Mouse (Mus musculus) myocyte (in vitro differentiated cells): ENCODE data around the gene Gm20388.

ENCODE experiments used
- CEBPB ChIP-seq: IDR thresholded peaks from 2 replicates; pipeline ENCODE4 v1.6.1; 2011; ENCODE audit warnings: mild to moderate bottlenecking, moderate library complexity; ENCODE audit not compliant: poor library complexity, insufficient read depth, severe bottlenecking
- E2F4 ChIP-seq: IDR thresholded peaks from one replicate; pipeline ENCODE4 v1.6.1; 2011; ENCODE audit warnings: mild to moderate bottlenecking, control low read depth, moderate library complexity; ENCODE audit not compliant: insufficient read depth
- MAX ChIP-seq: IDR thresholded peaks from one replicate; pipeline ENCODE4 v1.6.1; 2011; ENCODE audit warnings: low read depth, mild to moderate bottlenecking, control low read depth
- MYOD1 ChIP-seq, 3 experiments: IDR thresholded peaks; one replicate each; pipeline ENCODE4 v1.6.1; 2011; ENCODE audit warnings: control low read depth in 2 of 3, low read depth in 2 of 3, mild to moderate bottlenecking in 2 of 3, moderate library complexity in 1 of 3; ENCODE audit not compliant: insufficient read length in 2 of 3, control insufficient read depth in 1 of 3
- MYOG ChIP-seq, 3 experiments: IDR thresholded peaks; one replicate each; pipeline ENCODE4 v1.6.1; 2011; ENCODE audit warnings: control low read depth in 2 of 3, low read depth in 2 of 3, mild to moderate bottlenecking in 2 of 3; ENCODE audit not compliant: insufficient read length in 2 of 3, control insufficient read depth in 1 of 3, insufficient read depth in 1 of 3
- POLR2A ChIP-seq: IDR thresholded peaks from one replicate; pipeline ENCODE4 v1.6.1; 2011; ENCODE audit warnings: low read depth, mild to moderate bottlenecking, control low read depth, moderate library complexity; ENCODE audit not compliant: insufficient read length
- POLR2AphosphoS2 ChIP-seq: IDR thresholded peaks from one replicate; pipeline ENCODE4 v1.6.1; 2011; ENCODE audit warnings: low read depth, control low read depth; ENCODE audit not compliant: insufficient read length
- REST ChIP-seq: IDR thresholded peaks from one replicate; pipeline ENCODE4 v1.6.1; 2011; ENCODE audit warnings: mild to moderate bottlenecking, control low read depth, moderate library complexity; ENCODE audit not compliant: insufficient read depth, insufficient read length
- TCF12 ChIP-seq: IDR thresholded peaks from one replicate; pipeline ENCODE4 v1.6.1; 2011; ENCODE audit warnings: mild to moderate bottlenecking, control low read depth; ENCODE audit not compliant: poor library complexity, insufficient read depth, severe bottlenecking
- TCF3 ChIP-seq: IDR thresholded peaks from one replicate; pipeline ENCODE4 v1.6.1; 2011; ENCODE audit warnings: low read depth, control low read depth; ENCODE audit not compliant: insufficient read length
- USF1 ChIP-seq: IDR thresholded peaks from one replicate; pipeline ENCODE4 v1.6.1; 2011; ENCODE audit warnings: low read depth, mild to moderate bottlenecking, control low read depth, moderate library complexity

DNA sequence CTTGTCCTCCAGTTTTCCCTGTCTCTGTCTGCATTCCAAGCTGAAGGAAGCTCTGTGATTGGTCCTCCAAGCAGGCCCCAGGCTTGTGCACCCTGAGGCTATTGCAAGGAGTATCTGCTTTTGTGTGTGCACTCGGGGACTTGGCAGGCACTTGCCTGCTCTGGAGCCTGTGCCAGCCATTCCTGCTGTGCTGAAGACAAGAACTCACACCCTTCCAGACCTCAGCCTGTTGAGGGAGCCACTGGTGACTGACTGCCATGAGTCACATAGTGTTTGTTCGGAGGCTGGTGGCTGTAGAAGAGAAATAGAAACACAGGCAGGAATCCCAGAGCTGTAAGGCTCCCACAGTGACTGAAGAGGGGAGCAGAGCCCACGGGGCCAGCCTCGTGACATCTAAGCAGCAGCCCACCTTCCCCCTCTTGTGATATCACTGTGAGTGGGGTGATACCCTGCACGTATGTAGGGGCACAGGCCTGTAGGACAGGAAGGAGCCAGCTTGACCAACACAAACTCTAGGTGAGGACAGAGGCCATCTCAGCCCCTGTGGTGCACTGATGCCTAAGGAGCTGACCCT, 50.0 kb downstream of the Gm20388 start:
- TF ChIP-seq POLR2A = no peak
- no peak for TF ChIP-seq TCF12
- no peak for TF ChIP-seq MYOG (IDR thresholded peaks at IDR 0.05; ENCODE audit: control insufficient read depth in 1 of 3, insufficient read depth in 1 of 3, insufficient read length in 2 of 3, low read depth in 2 of 3)
- no peak for TF ChIP-seq E2F4
- TF ChIP-seq CEBPB = no peak
- no peak for TF ChIP-seq MAX
- TF ChIP-seq REST = no peak
- no peak for TF ChIP-seq POLR2AphosphoS2
- TF ChIP-seq USF1 = no peak
- no peak for TF ChIP-seq TCF3
- no peak for TF ChIP-seq MYOD1 (IDR thresholded peaks at IDR 0.05; ENCODE audit: control insufficient read depth in 1 of 3, insufficient read length in 2 of 3, low read depth in 2 of 3)
